Mouse (Mus musculus): ENCODE results near the gene Gm10490.
"Not testable (repeated sequence)": the region's sequence is repeated elsewhere in the genome, so short reads cannot be mapped to it uniquely, and the experiment has no call there.

Gm10490 gene

DNA sequence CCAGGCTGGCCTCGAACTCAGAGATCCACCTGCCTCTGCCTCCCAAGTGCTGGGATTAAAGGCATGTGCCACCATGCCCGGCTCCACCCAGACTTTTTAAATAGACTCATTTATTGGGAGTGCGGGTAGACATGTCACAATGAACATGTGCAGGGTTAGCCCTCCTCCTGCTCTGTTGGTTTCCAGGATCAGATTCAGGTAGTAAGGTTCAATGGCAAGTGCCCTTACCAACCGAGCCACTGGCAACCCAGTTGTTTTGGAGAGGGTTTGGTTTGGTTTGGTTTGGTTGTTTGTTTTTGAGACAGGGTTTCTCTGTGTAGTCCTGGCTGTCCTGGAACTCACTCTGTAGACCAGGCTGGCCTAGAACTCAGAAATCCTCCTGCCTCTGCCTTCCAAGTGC, at the start of gene Gm10490:
Gene Gm10490, plus strand, starts transcription at position 301 of the 400 bp plus-strand sequence.
- not testable (repeated sequence) for DNase-seq (ENCODE audit: low spot score)

DNA sequence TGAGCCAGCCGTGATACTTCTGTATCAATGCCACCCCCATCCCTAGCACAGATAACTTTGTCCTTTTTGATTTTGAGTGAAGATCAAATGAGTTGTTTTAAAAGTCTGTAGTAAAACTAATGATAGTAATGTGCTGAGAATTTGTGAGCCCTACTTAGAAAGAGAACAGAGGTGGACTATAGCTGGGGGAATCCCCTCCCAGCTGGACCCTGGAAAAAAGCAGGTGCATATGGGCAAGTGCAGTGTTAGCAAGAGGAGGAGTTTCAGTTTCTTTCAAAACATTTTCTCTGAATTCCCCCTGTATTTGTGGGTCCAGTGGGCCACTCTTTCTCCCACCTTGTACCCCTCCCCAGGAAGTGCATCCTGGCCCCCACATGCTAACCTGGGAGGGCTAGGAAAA, 46.2 kb upstream of the Gm10490 start:
- no peak for DNase-seq (ENCODE audit: low spot score)

DNA sequence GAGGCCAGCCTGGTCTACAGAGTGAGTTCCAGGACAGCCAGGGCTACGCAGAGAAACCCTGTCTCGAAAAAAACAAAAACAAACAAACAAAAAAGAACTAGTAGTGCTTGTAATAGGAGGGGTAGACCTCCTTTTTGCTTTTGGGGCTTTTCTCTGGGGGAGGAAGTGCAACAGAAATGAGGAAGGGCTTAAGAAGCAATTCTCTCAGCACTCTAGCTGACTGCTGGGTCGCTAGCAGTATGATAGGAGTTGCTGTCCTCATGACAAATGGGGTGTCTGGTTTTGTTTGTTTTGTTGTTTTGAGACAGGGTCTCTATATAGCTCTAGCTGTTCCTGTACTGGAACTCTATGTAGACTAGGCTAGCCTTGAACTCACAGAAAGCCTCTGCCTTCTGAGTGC, 44.8 kb upstream of the Gm10490 start:
- no peak for DNase-seq (ENCODE audit: low spot score)

DNA sequence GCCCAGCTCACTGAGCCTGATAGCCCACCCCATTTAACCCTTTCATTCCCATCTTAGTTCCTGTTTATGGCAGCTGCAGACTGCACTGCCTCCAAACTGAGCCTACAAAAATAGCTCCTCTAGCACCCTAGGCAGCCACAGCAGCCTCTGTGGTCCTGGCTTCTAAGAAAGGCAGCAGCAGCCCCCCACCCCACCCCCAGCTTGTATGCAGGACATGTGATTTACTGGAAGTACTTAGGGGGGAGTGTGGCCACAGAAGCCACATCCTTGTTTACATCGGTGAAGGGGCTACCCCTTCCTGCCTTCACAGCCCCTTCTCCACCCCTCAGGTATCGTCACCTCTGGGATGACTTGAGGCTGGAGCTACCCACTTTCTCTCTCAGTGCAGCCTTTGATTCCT, 44.0 kb upstream of the Gm10490 start:
- DNase-seq (ENCODE audit: low spot score) = no peak

DNA sequence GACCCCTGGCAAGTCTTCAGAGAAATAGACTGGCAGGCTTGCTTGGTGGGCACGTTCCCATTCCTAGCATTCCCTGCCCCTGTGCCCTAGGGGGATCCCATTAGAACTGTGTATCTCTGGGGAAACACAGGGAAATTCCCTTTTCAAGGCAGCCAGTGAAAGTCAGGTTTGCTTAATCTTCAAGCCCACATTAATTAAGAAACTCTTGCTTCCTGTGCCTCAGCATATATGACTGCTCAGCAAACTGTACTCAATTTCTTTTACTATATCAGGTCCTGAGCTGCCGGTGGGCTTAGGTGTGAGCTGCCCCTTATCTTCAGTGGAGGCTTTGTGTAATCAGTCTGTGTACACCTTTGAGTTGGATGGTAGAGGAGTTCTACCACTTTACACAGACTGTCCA, 43.6 kb upstream of the Gm10490 start:
- no peak for DNase-seq (ENCODE audit: low spot score)

DNA sequence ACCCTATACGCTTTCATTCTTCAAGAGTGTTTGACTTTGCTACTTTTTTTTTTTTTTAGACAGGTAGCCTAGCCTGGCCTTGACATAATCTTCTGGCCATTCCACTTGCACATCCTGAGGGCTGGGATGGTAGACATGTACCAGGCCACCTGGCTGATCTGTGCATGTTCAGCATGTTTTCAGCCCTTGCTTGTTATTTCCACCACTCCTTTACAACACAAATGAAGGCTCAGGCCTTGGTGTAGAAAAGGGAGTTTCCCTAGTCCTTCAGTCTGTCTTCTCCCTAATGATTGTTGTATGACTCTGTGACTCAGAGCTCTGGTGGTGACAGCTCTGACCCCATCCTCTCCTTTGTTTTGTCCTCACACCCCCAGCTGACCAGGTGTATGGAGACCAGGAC, 42.2 kb upstream of the Gm10490 start:
- DNase-seq (ENCODE audit: low spot score) = no peak

DNA sequence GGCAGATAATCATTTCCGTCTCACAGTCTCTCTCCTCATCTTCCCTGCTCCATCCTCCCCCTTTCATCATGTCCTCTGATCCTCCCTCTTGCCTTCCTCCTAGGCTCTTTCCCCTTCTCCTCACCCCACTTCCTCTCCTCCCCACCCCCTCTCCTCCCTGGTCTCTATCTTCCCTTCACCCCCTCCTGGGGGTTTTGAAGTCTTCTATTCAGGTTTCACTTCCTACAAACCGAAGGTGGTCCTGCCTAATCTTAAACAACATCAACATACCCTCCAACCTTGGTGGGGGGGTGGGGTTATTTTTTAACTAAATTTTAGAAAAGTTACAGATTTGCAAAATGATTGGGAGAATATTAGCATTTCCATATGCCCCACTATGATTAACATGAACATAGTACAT, 40.8 kb upstream of the Gm10490 start:
- no peak for DNase-seq (ENCODE audit: low spot score)

DNA sequence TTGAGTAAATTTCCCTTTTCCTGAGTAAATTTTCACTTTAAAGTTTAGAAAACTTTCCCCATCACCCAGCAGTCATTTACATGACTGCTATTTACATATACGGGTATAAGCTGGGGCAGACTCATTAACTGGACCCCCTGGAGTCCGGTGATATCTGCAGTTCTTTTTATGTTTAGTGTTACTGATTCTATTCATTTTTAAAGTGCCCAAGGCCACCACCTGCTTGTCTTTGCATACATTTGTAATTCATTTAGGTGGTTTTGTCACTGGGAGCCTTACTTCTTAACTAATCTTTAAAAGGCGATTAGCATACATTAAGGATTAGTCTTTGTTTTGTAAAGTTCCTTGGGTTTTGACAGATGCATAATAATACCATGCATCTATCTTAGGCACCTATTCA, 39.5 kb upstream of the Gm10490 start:
- DNase-seq (ENCODE audit: low spot score) = no peak

DNA sequence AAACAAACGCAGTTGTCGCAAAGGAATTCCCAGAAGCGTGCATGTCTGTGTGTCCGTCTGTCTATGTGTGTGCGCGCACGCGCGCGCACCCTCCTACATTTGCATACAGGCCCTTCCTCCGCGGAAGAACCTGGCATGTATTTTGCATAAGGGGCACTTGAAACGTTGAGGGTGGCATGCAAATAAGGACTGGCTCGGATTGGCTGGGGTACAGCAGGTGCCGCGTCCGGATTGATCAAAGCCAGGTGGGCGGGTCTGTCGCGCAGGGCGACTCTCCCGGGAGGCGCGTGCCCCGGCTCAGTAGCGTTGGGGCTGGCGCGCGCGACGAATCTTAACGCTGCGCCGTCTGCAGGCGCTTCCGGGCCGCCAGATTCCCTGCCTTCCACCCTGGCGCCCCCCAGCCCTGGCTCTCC, 31.3 kb upstream of the Gm10490 start, which contains the start of gene Pim2:
Gene Pim2, plus strand, starts transcription at position 256 of the 413 bp plus-strand sequence.
- DNase-seq (ENCODE audit: low spot score) = peak; percentile 73

DNA sequence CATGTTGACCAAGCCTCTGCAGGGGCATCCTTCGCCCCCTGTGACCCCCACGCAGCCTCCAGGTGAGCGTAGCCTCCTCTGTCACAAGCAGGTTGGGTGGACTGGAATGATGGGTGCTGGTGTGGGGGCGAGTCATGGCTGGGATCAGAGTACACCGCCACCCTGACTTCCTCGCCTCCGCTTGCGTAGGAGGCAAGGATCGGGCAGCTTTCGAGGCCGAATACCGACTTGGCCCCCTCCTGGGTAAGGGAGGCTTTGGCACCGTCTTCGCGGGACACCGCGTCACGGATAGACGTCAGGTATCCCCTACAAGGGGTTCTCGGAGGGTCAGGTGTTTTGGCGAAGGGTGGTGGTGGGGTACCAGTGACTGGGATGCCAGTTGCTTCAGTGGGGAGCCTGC, 30.8 kb upstream of the Gm10490 start:
- no peak for DNase-seq (ENCODE audit: low spot score)

DNA sequence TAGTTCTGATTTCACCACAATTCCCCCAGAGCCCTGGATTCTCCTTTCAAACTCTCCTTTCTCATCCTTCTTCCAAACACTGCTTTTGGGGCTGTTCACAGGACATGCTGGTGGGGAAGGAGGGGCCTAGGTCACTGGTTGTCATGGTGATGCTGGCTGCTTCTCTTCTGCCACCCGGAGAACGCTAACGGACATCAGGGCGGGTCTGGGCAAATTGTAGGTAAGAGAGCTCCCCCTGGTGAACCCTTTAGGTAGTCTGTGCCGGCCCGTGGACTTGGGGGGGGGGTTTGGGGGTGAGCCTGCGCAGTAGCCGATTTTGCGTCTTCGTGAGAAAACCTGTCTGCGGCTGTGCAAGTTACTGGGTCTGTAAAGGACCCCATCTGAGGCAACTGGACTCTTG, 29.5 kb upstream of the Gm10490 start:
- DNase-seq (ENCODE audit: low spot score) = peak; percentile 42

DNA sequence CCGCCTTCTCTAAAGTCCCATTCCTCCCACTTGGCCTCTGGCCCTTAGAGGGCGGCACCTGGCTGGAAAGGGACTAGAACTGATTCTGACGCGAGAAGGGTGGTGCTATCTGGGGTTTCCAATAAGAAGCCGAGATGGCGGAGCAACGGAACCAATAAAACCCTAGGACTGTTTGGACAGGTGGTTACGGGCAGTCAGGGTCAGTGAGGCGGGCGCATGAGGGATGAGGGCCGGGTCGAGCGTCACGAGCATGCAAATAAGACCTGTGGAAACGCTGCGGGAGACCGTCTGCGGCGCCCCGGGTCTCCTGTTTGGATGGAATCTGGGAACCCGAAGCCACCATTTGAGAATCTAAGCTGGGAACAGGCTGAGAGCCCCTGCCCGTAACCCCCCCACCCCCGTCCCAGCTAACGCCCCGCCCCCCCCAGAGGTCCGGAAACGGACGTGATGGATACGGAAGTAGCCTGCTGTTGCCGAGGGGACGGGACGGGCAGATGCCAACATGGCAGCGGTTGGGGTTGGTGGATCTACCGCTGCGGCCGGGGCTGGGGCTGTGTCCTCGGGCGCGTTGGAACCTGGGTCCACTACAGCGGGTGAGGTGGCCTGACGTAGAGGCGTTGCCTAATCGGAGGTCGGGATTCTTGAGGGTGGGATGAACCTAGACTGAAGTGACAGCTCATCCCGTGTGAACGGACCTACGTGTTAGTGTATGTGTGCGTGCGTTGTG, 25.3 kb upstream of the Gm10490 start, which contains the start of gene Slc35a2:
Gene Slc35a2, plus strand, starts transcription at position 188 of the 727 bp plus-strand sequence.
- peak; percentile 73 for DNase-seq (ENCODE audit: low spot score)

DNA sequence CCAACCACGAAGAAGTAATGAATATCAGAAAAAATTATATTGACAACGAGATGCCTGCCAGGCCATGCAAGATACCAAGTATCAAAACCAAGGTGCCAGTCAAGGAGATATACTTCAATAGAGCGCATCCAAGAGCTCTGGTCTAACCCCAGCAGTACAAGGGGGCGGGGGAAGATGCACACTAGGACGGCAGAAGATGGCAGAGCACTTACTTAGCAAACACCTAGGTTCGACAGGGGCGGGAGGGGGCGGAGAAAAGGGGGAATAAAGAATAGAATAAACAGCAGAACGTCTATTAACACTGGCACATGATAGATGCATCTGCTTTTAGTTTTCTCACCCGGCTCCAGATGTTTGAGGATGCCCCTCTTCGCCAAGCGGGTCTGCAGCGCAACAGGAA, 11.1 kb upstream of the Gm10490 start:
- no peak for DNase-seq (ENCODE audit: low spot score)

DNA sequence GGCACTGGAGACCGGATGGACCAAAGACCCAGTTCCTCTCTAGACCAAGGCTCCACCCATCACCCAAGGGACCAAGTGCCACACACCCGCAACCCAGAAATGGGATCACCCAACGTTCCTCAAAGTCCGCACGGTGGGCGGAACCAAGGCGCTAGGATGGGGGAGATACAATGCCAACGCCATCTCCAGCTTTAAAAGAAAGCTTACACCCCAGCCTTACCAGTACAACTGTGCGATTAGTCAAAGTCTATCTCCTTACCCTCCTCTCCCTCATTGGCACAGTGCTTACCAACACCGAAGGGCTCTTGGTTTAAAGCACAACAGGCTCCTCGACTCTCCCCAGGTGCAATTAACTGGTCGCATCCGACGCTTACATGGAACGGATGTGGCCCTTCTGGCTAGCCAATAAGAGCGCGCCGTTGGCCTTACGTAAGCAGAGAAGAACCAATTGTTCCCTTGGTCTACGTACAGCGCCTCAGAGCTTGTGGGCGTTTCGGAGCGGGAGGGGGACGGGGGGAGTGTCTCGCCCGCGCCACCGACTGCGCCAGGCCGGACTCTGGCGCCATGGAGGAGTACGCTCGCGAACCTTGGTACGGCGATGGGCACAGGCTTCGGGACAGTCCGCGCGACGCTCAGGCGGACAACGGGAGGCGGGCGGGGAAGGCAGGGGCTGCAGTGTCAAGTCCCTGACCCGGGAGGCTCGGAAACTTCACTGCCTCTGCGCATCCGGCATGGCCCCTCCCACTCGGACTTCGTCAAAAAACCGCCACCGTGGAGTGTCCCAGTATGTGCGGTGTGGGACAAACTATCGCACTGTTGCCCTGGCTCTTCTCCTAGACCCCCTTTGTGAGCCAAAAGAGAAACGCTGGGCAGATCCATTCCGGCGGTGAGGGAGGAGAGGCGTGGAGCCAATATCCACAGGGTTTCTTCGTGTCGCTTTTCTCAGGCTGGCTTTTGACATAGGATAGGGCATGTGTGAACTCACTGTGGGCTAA, 10.2 kb upstream of the Gm10490 start, which contains the start of the genes Pqbp1 and Timm17b:
Gene Pqbp1, minus strand, starts transcription at position 390 of the 995 bp plus-strand sequence.
Gene Timm17b, plus strand, starts transcription at position 478 of the 995 bp plus-strand sequence.
- peak; percentile 87 for DNase-seq (ENCODE audit: low spot score)

DNA sequence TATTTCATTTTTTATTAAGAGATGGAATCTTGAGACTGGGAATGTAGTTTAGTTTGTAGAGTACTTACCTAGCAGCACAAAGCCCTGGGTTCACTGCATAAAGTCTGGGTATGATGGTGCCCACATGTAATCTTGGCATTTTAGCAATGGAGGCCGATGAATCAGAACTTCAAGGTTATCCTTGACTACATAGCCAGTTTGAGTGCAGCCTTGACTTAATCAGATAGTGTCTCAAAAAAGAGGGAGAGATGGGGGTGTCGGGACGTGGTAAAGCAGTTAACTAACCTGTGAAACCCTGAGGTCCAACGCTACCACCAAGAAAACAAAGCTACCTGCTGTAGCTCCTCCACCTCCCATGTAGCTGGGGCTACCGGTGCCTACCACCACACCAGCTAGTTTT, 4.9 kb upstream of the Gm10490 start:
- no peak for DNase-seq (ENCODE audit: low spot score)

DNA sequence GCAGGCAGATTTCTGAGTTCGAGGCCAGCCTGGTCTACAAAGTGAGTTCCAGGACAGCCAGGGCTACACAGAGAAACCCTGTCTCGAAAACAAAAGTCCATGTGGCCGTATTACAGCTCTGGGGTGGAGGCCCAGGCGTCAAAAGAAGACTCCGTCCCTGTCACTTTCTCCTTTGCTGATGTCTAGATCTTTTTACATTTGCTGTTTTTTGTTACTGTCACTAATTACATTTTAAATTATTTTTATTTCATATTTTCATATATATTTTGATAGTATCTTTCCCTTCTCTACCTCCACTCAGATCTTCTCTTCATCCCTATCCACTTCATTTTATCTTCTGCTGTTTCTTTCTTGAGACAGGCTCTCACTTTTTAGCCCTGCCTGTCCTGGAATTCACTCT, 1.6 kb upstream of the Gm10490 start, which contains the start of gene Gm10491:
Gene Gm10491, minus strand, starts transcription at position 101 of the 400 bp plus-strand sequence.
- no peak for DNase-seq (ENCODE audit: low spot score)

DNA sequence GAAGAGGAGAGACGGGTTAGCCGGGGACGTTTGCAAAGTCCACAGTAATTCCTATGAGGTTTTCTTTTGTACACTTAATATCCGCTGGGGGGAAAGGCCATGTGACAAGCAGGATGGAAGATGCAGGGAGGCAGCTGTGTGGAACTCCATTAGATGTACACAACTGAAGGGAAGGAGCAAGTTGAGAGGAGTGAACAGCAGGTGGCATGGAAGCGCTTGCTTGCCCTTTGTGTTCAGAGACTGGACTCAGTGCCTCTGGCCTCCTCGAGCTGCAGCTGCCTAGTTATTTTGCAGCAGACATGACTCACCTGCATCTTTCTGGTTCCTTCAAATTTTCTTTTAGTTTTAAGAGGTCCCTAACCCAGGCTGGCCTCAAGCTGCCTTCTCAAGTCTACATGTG, 1.1 kb downstream of the Gm10490 start:
- DNase-seq (ENCODE audit: low spot score) = no peak

DNA sequence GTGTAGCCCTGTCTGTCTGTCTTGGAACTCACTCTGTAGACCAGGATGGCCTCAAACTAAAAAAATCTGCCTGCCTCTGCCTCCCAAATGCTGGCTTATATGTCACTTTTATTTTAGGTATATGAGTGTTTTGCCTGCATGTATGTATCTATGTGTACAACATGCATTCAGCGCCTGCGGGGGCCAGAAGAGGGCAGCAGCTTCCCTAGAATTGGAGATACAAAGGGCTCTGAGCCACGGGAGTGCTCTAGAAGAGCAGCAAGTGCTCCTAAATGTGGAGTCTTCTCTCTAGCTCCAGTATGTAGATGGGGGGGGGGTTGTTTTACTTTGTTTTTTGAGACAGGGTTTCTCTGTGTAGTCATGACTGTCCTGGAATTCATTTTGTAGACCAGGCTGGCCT, 6.3 kb downstream of the Gm10490 start:
- not testable (repeated sequence) for DNase-seq (ENCODE audit: low spot score)

DNA sequence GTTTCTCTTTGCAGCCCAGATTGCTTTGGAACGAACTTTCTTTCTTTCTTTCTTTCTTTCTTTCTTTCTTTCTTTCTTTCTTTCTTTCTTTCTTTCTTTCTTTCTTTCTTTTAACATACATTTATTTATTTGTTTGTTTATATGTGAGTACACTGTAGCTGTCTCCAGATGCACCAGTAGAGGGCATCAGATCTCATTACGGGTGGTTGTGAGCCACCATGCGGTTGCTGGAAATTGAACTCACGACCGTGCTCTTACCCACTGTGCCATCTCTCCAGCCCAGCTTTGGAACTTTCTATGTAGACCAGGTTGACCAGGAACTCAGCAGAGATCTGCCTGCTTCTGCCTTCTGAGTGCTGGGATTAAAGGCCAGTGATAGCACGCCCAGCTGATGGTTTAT, 8.6 kb downstream of the Gm10490 start:
- not testable (repeated sequence) for DNase-seq (ENCODE audit: low spot score)

DNA sequence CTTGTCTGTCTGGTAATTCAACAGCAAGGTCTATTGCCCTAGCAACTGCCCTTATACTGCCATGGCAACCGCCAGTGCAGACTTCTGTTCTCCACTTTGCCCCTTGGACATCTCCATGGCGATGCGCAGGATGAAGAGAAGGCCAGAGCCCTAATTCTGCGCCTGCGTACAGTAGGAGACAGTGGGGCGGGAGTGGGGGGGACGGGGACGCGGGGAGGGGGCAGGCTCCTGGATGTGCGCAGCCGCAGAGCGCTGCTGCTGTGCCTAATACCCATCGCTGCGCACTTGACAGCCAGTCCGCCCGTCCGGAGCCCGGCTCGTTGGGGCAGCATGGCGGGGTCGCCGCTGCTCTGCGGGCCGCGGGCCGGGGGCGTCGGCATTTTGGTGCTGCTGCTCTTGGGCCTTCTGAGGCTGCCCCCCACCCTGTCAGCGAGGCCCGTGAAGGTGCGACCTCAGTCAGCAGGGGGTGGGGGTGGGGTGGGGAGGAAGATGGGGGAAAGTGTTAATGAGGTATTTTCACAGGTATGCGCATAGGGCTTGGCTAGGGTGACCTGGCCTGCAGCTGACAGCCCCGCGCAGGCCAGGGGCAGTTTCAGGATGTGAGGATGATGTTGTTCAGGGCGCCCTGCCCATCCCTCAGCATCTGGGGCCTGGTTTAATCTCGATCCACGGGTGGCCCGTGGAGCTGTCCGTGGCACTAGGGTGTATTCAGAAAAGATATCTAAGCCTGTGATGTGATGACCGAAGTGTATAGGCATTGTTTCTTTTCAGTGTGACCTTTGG, 10.4 kb downstream of the Gm10490 start, which contains the start of gene Pcsk1n:
Gene Pcsk1n, plus strand, starts transcription at position 222 of the 783 bp plus-strand sequence.
- no peak for DNase-seq (ENCODE audit: low spot score)

DNA sequence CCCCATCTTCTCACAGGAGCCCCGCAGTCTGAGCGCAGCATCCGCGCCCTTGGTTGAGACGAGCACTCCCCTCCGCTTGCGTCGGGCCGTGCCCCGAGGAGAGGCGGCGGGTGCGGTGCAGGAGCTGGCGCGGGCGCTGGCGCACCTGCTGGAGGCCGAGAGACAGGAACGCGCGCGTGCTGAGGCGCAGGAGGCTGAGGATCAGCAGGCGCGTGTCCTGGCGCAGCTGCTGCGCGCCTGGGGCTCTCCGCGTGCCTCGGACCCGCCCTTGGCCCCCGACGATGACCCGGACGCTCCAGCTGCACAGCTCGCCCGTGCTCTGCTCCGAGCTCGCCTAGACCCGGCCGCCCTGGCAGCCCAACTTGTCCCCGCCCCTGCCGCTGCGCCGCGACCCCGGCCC, 12.7 kb downstream of the Gm10490 start:
- no peak for DNase-seq (ENCODE audit: low spot score)

DNA sequence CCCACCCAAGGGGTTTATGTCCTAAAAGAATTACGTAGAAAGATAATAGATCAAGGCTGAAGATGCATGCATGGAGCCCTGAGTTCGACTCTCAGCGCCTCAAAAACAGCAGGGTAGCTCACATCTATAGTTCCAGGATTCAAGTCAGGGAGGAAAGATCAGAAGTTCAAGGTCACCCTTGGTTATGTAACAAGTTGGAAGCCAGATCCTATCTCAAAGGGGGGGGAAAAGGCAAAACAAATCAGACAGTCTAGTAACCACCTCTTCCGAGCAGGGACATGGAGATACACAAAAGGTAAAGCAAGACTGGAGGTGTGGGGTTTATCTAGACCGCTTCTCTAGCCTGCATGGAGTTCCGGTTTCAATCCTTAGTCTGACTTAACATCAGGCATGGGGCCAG, 16.9 kb downstream of the Gm10490 start:
- DNase-seq (ENCODE audit: low spot score) = no peak
